Comparison of ENCODE assay signal across 8 mouse cellular contexts in genomic region chr1:128243627-128243995, GRCm38 (mm10). TPM values are rescaled to one million over a fixed set of nuclear protein-coding genes. Genes with fewer than 3 reads are reported as not detected.
DNase-seq lines count a peak whose midpoint lies in the region; ATAC-seq and TF ChIP-seq lines count a peak whose summit lies in the region.

Gene Ubxn4, plus strand, starts transcription at chr1:128243964.

- TF ChIP-seq POLR2A in ES-Bruce4 (IDR thresholded peaks at IDR 0.05; ENCODE audit: insufficient read depth, low read length): no peak

- peak within 1 kb of the TSS; percentile 89 for H3K4me2 ChIP-seq in forebrain, embryonic 11.5 days (ENCODE audit: low read depth, low read length, severe bottlenecking)
- peak within 1 kb of the TSS; percentile 87 for H3K4me2 ChIP-seq in limb, embryonic 12.5 days

- H3K9ac ChIP-seq in ES-Bruce4 (ENCODE audit: low read depth, poor library complexity, severe bottlenecking): peak within 1 kb of the TSS; percentile 68
- peak within 1 kb of the TSS; percentile 82 for H3K9ac ChIP-seq in forebrain, embryonic 11.5 days (ENCODE audit: low read length)
- H3K9ac ChIP-seq in limb, embryonic 12.5 days (replicated peaks): peak within 1 kb of the TSS; percentile 81

- no peaks in the 10 kb centered on the region for H3K9me3 ChIP-seq in ES-Bruce4 (replicated peaks; ENCODE audit: control insufficient read depth, insufficient read depth, low read length, poor library complexity, severe bottlenecking)
- H3K9me3 ChIP-seq in forebrain, embryonic 11.5 days (ENCODE audit: control insufficient read depth, low read length): no peaks in the 10 kb centered on the region
- H3K9me3 ChIP-seq in limb, embryonic 12.5 days: no peaks in the 10 kb centered on the region

- no peaks in the 10 kb centered on the region for H3K4me1 ChIP-seq in ES-Bruce4 (ENCODE audit: control insufficient read depth, insufficient read depth, low read length)
- H3K4me1 ChIP-seq in forebrain, embryonic 11.5 days (replicated peaks; ENCODE audit: control insufficient read depth, insufficient read depth, low read length): no peaks in the 10 kb centered on the region; the same call in 1 of the 2 replicates
- peaks cover 8% of the 10 kb centered on the region for H3K4me1 ChIP-seq in limb, embryonic 12.5 days (replicated peaks)

- DNase-seq in frontal cortex, adult 2 months (ENCODE audit: extremely low spot score in 1 of 2, low spot score in 1 of 2): no peak
- no peak for DNase-seq in frontal cortex, postnatal 36 days (ENCODE audit: low spot score in 2 of 2)
- peak; percentile 52 for DNase-seq in forebrain, embryonic 11.5 days (ENCODE audit: low spot score)
- no peak for DNase-seq in heart, postnatal 4 days
- no peak for DNase-seq in urinary bladder, adult 18-20 months (ENCODE audit: low spot score in 2 of 2)

- TF ChIP-seq EP300 in ES-Bruce4 (IDR thresholded peaks at IDR 0.05; ENCODE audit: insufficient read depth, low read depth, low read length): no peak

- WGBS in forebrain, embryonic 11.5 days: 9% methylated on average over 10 of the region's 10 CpGs
- 10% methylated on average over 10 of the region's 10 CpGs for WGBS in limb, embryonic 12.5 days

- H3K4me3 ChIP-seq in ES-Bruce4 (ENCODE audit: low read depth, low read length): peak within 1 kb of the TSS; percentile 78
- peak within 1 kb of the TSS; percentile 70 for H3K4me3 ChIP-seq in forebrain, embryonic 11.5 days (ENCODE audit: low read depth, low read length)
- H3K4me3 ChIP-seq in limb, embryonic 12.5 days (replicated peaks): peak within 1 kb of the TSS; percentile 71

- peak; percentile 32 for ATAC-seq in forebrain, embryonic 11.5 days (replicated peaks; ENCODE audit: low FRiP score)
- ATAC-seq in limb, embryonic 12.5 days (ENCODE audit: insufficient number of reproducible peaks, insufficient read depth, low FRiP score, low TSS enrichment, low read depth): peak; percentile 8; the same call in 1 of the 2 replicates
- ATAC-seq in neutrophil, adult 5-6 weeks (ENCODE audit: extremely low read depth, insufficient number of reproducible peaks, low FRiP score, poor library complexity, severe bottlenecking): no peak

- H3K36me3 ChIP-seq in ES-Bruce4 (ENCODE audit: control insufficient read depth, insufficient read depth, low read length, poor library complexity, severe bottlenecking): no peaks in the 10 kb centered on the region
- H3K36me3 ChIP-seq in forebrain, embryonic 11.5 days (ENCODE audit: control insufficient read depth, insufficient read depth, low read length): no peaks in the 10 kb centered on the region
- peaks cover 10% of the 10 kb centered on the region; the same call in 1 of the 2 replicates for H3K36me3 ChIP-seq in limb, embryonic 12.5 days

- H3K27me3 ChIP-seq in ES-Bruce4 (ENCODE audit: control insufficient read depth, insufficient read depth, low read length, poor library complexity, severe bottlenecking): no peaks in the 10 kb centered on the region
- H3K27me3 ChIP-seq in forebrain, embryonic 11.5 days (ENCODE audit: control insufficient read depth, insufficient read depth, low read length): no peaks in the 10 kb centered on the region
- H3K27me3 ChIP-seq in limb, embryonic 12.5 days: no peaks in the 10 kb centered on the region

- H3K27ac ChIP-seq in ES-Bruce4 (ENCODE audit: insufficient read depth, low read length): 0 out of 2 replicates have a peak within 1 kb of the TSS, but pooled peaks have one; percentile 4
- peak within 1 kb of the TSS; percentile 43; the same call in 1 of the 2 replicates for H3K27ac ChIP-seq in forebrain, embryonic 11.5 days (ENCODE audit: low read depth, low read length)
- peak within 1 kb of the TSS; percentile 87 for H3K27ac ChIP-seq in limb, embryonic 12.5 days

- no peak for TF ChIP-seq CTCF in ES-Bruce4 (IDR thresholded peaks at IDR 0.05; ENCODE audit: low read depth, low read length)

RNA-seq across cellular contexts. Expression of gene Ubxn4, which starts in this region (rescaled TPM):
- 43.4 and 45.9 TPM in 2 replicates for polyA plus RNA-seq in frontal cortex, adult 2 months (2012; rRNA removed)
- 44.6 and 56.6 TPM in 2 replicates for polyA plus RNA-seq in ES-Bruce4 (2011; ENCODE audit: insufficient read depth, insufficient read length, low read depth, missing spikeins)
- 59.8 and 72.6 TPM in 2 replicates for polyA plus RNA-seq in forebrain, embryonic 11.5 days (2014; fragmentation: Nextera tagmentation; extraction: Ambion mirVana)
- 10 to 100 TPM; 43.2 to 49.3 TPM for total RNA-seq in heart, postnatal 4 days (2021)
- 67.8 and 72.3 TPM in 2 replicates for polyA plus RNA-seq in limb, embryonic 12.5 days (2016; fragmentation: Nextera tagmentation; extraction: Ambion mirVana)
- total RNA-seq in neutrophil, adult 5-6 weeks (2017): 155 and 181 TPM in 2 replicates

Comparison
In these comparisons a context has a peak if more than half of its experiments do, and no peak if none do; other contexts are left out.
1. H3K27ac ChIP-seq: peak in every context shown above with its lines; median percentile 87 in limb, embryonic 12.5 days; 43 in forebrain, embryonic 11.5 days; 4 in ES-Bruce4.